ENCODE assay signal across 26 mouse cellular contexts in the genomic region with DNA sequence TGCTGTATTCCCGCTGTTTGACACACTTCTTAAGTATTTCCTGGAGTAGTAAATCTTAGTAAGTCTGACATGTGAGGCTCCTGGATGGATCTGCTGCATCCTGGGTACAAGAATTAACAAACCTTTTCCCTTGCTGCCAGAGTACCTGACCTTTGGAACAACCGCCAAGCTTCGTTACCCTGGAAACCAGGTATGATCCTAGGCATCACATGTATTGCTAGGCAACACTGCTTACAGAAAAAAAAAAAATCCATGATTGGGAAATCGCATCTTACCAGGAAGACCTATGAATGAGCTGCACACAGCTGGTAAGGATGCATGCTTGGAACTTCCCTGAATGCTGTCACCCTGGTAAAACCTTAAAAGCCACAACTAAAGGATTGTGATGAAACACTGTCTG. TPM values are rescaled to one million over a fixed set of nuclear protein-coding genes. Genes with fewer than 3 reads are reported as not detected.
DNase-seq lines count a peak whose midpoint lies in the region; ATAC-seq lines count a peak whose summit lies in the region.
"Had no signal": no experiment of that assay in that cellular context is flagged by ENCODE, and none has a peak within 500 bp of the region (broad histone marks: within the 10 kb centered on the region; RNA-seq: fewer than 3 reads in every experiment).

No protein-coding gene starts in this region.

- no peaks in the 10 kb centered on the region for H3K9me3 ChIP-seq in hindbrain, embryonic 16.5 days (ENCODE audit: control insufficient read depth, low read length)
- H3K9me3 ChIP-seq in hindbrain, embryonic 12.5 days (replicated peaks), result no peaks in the 10 kb centered on the region
- H3K9me3 ChIP-seq in neural tube, embryonic 15.5 days (replicated peaks), result no peaks in the 10 kb centered on the region
- H3K9me3 ChIP-seq: embryonic facial prominence, embryonic 12.5 days; hindbrain, embryonic 10.5 days had no signal

- H3K27me3 ChIP-seq in hindbrain, embryonic 16.5 days (replicated peaks; ENCODE audit: control insufficient read depth, insufficient read depth, low read length), result no peaks in the 10 kb centered on the region
- no peaks in the 10 kb centered on the region for H3K27me3 ChIP-seq in hindbrain, embryonic 12.5 days
- H3K27me3 ChIP-seq in neural tube, embryonic 15.5 days (replicated peaks), result no peaks in the 10 kb centered on the region
- H3K27me3 ChIP-seq: Patski had no signal

- ATAC-seq in hindbrain, embryonic 16.5 days, result 0 out of 2 replicates have a peak, but pooled peaks have one; percentile 28
- ATAC-seq in hindbrain, embryonic 12.5 days (ENCODE audit: low FRiP score), result no peak
- 0 out of 2 replicates have a peak, but pooled peaks have one; percentile 39 for ATAC-seq in neural tube, embryonic 15.5 days (ENCODE audit: low FRiP score)
- 0 out of 2 replicates have a peak, but pooled peaks have one; percentile 17 for ATAC-seq in megakaryocyte progenitor cell, adult 5-6 weeks (replicated peaks; ENCODE audit: poor library complexity)
- ATAC-seq in erythroid progenitor cell, adult 5-6 weeks (replicated peaks; ENCODE audit: low FRiP score, poor library complexity, severe bottlenecking), result no peak
- ATAC-seq: Patski had no signal

- 68% methylated on average over 4 of the region's 4 CpGs for WGBS in hindbrain, embryonic 16.5 days
- WGBS in hindbrain, embryonic 12.5 days, result 83% methylated on average over 4 of the region's 4 CpGs
- WGBS in neural tube, embryonic 15.5 days, result 66% methylated on average over 4 of the region's 4 CpGs

- DNase-seq in neural tube, embryonic 10.5 days (ENCODE audit: extremely low spot score, low spot score), result no peak
- DNase-seq in cerebellum, adult 8-10 months, result no peak
- DNase-seq in ovary, postnatal 10 days (ENCODE audit: low spot score), result no peak
- DNase-seq: adrenal gland, adult 2 months; adrenal gland, postnatal 36 days; cerebellum, adult 9-10 months; embryo, embryonic 11 days; gastrocnemius, postnatal 14 days; heart, postnatal 14 days; kidney, adult 8-10 months; layer of hippocampus, postnatal 36 days; left cerebral cortex, postnatal 4 days; lung, adult 2 months; lung, postnatal 10 days; right cerebral cortex, postnatal 25 days; thymus, postnatal 14 days had no signal

- H3K36me3 ChIP-seq in hindbrain, embryonic 16.5 days (ENCODE audit: control insufficient read depth, insufficient read depth, low read length), result no peaks in the 10 kb centered on the region
- 0 out of 2 replicates have a peak, but pooled peaks cover 3% of the 10 kb centered on the region for H3K36me3 ChIP-seq in hindbrain, embryonic 12.5 days
- H3K36me3 ChIP-seq in neural tube, embryonic 15.5 days, result no peaks in the 10 kb centered on the region
- H3K36me3 ChIP-seq: embryonic facial prominence, embryonic 12.5 days had no signal

- no peak overlapping the region for H3K9ac ChIP-seq in hindbrain, embryonic 16.5 days (ENCODE audit: low read depth, low read length)
- no peak overlapping the region for H3K9ac ChIP-seq in hindbrain, embryonic 12.5 days
- no peak overlapping the region for H3K9ac ChIP-seq in neural tube, embryonic 15.5 days (replicated peaks)
- H3K9ac ChIP-seq: embryonic facial prominence, embryonic 12.5 days; liver, embryonic 14.5 days had no signal

- no peak overlapping the region for H3K4me2 ChIP-seq in hindbrain, embryonic 16.5 days (ENCODE audit: low read length)
- no peak overlapping the region for H3K4me2 ChIP-seq in hindbrain, embryonic 12.5 days (replicated peaks)
- no peak overlapping the region for H3K4me2 ChIP-seq in neural tube, embryonic 15.5 days
- H3K4me2 ChIP-seq: embryonic facial prominence, embryonic 12.5 days had no signal

- H3K4me1 ChIP-seq in hindbrain, embryonic 16.5 days (ENCODE audit: control insufficient read depth, insufficient read depth, low read depth, low read length), result no peaks in the 10 kb centered on the region; the same call in 1 of the 2 replicates
- no peaks in the 10 kb centered on the region for H3K4me1 ChIP-seq in hindbrain, embryonic 12.5 days
- peaks cover 12% of the 10 kb centered on the region for H3K4me1 ChIP-seq in neural tube, embryonic 15.5 days

- H3K27ac ChIP-seq in hindbrain, embryonic 16.5 days (ENCODE audit: low read depth, low read length), result no peak overlapping the region
- H3K27ac ChIP-seq in hindbrain, embryonic 12.5 days, result no peak overlapping the region
- H3K27ac ChIP-seq in neural tube, embryonic 15.5 days (replicated peaks), result no peak overlapping the region
- H3K27ac ChIP-seq: embryonic facial prominence, embryonic 12.5 days; hindbrain, embryonic 10.5 days; kidney, postnatal 0 days; liver, embryonic 14.5 days had no signal

- no peak overlapping the region for H3K4me3 ChIP-seq in hindbrain, embryonic 16.5 days (ENCODE audit: low read length)
- no peak overlapping the region for H3K4me3 ChIP-seq in hindbrain, embryonic 12.5 days
- H3K4me3 ChIP-seq in neural tube, embryonic 15.5 days (replicated peaks), result no peak overlapping the region
- H3K4me3 ChIP-seq: embryonic facial prominence, embryonic 12.5 days; hindbrain, embryonic 10.5 days had no signal

RNA-seq across cellular contexts. Expression of a gene that starts 22.5 kb away (rescaled TPM):
- polyA plus RNA-seq in hindbrain, embryonic 16.5 days (2015; fragmentation: Nextera tagmentation; extraction: Ambion mirVana), result 7.0 and 7.4 TPM in 2 replicates
- 6.4 and 8.0 TPM in 2 replicates for polyA plus RNA-seq in hindbrain, embryonic 12.5 days (2016; fragmentation: Nextera tagmentation; extraction: Ambion mirVana)
- polyA plus RNA-seq in neural tube, embryonic 15.5 days (2015; fragmentation: Nextera tagmentation; extraction: Ambion mirVana), result 5.9 and 7.4 TPM in 2 replicates
- total RNA-seq in megakaryocyte progenitor cell, adult 5-6 weeks (2015), result 3.9 and 5.2 TPM in 2 replicates
- 2.9 and 4.0 TPM in 2 replicates for total RNA-seq in megakaryocyte progenitor cell, adult 5-6 weeks (2017)
- 3.4 TPM in 1 of 2 replicates, not detected in the other for total RNA-seq in erythroid progenitor cell, adult 5-6 weeks (2015; ENCODE audit: low replicate concordance)
- total RNA-seq in erythroid progenitor cell, adult 5-6 weeks (2017; ENCODE audit: low replicate concordance), result 2.6 TPM in 1 of 2 replicates, not detected in the other

RNA-seq across cellular contexts. Expression of a gene that starts 24.7 kb away (rescaled TPM):
- 28.7 and 30.5 TPM in 2 replicates for polyA plus RNA-seq in hindbrain, embryonic 16.5 days (2015; fragmentation: Nextera tagmentation; extraction: Ambion mirVana)
- 23.8 and 24.8 TPM in 2 replicates for polyA plus RNA-seq in hindbrain, embryonic 12.5 days (2016; fragmentation: Nextera tagmentation; extraction: Ambion mirVana)
- polyA plus RNA-seq in neural tube, embryonic 15.5 days (2015; fragmentation: Nextera tagmentation; extraction: Ambion mirVana), result 29.5 and 30.7 TPM in 2 replicates
- total RNA-seq in megakaryocyte progenitor cell, adult 5-6 weeks (2015), result 19.3 and 32.3 TPM in 2 replicates
- total RNA-seq in megakaryocyte progenitor cell, adult 5-6 weeks (2017), result 13.7 and 19.1 TPM in 2 replicates
- total RNA-seq in erythroid progenitor cell, adult 5-6 weeks (2015; ENCODE audit: low replicate concordance), result 31.4 and 37.3 TPM in 2 replicates
- total RNA-seq in erythroid progenitor cell, adult 5-6 weeks (2017; ENCODE audit: low replicate concordance), result 16.6 and 21.4 TPM in 2 replicates

Comparison
In these comparisons a context has a peak if more than half of its experiments do, and no peak if none do; other contexts are left out.
1. ATAC-seq: peak in hindbrain, embryonic 16.5 days (single experiment), neural tube, embryonic 15.5 days (single experiment) and megakaryocyte progenitor cell, adult 5-6 weeks (single experiment); none in hindbrain, embryonic 12.5 days (single experiment) and erythroid progenitor cell, adult 5-6 weeks (single experiment).